In genomic region chr16:18373632-18374031, GRCm38 (mm10) we compare ENCODE assay signal across 31 mouse cellular contexts.
"Had no signal": no experiment of that assay in that cellular context is flagged by ENCODE, and none has a peak within 500 bp of the region (broad histone marks: within the 10 kb centered on the region; RNA-seq: fewer than 3 reads in every experiment).

No protein-coding gene starts in this region.

- H3K9me3 ChIP-seq: limb, embryonic 10.5 days; limb, embryonic 13.5 days; limb, embryonic 15.5 days; liver, embryonic 12.5 days; liver, embryonic 13.5 days; liver, embryonic 15.5 days; lung, embryonic 15.5 days; megakaryocyte, embryonic 14.5 days; midbrain, embryonic 10.5 days; midbrain, embryonic 12.5 days; midbrain, embryonic 13.5 days; midbrain, embryonic 15.5 days had no signal

- H3K4me1 ChIP-seq: limb, embryonic 13.5 days; limb, embryonic 15.5 days; lung, embryonic 15.5 days had no signal

- H3K4me3 ChIP-seq: limb, embryonic 10.5 days; limb, embryonic 12.5 days; limb, embryonic 13.5 days; limb, embryonic 15.5 days; liver, embryonic 12.5 days; liver, embryonic 13.5 days; liver, embryonic 15.5 days; lung, embryonic 15.5 days; megakaryocyte, embryonic 14.5 days; midbrain, embryonic 10.5 days; midbrain, embryonic 12.5 days; midbrain, embryonic 13.5 days; midbrain, embryonic 15.5 days; myocyte had no signal

- ATAC-seq: liver, embryonic 12.5 days; liver, postnatal 0 days; lung, postnatal 0 days; midbrain, embryonic 13.5 days; midbrain, embryonic 15.5 days; midbrain, embryonic 16.5 days had no signal

- DNase-seq: left cerebral cortex, postnatal 4 days; liver; liver, embryonic 13.5 days; liver, postnatal 0 days; lung, adult 18-20 months; lung, adult 2 months; lung, embryonic 14.5 days; lung, postnatal 10 days; lung, postnatal 14 days; lung, postnatal 36 days; lung, postnatal 4 days; midbrain, embryonic 14.5 days had no signal

- H3K4me2 ChIP-seq: limb, embryonic 12.5 days; limb, embryonic 13.5 days; limb, embryonic 15.5 days; liver, embryonic 11.5 days; liver, embryonic 12.5 days; liver, embryonic 13.5 days; liver, embryonic 15.5 days; lung, embryonic 14.5 days; lung, embryonic 15.5 days; midbrain, embryonic 11.5 days; midbrain, embryonic 12.5 days; midbrain, embryonic 13.5 days; midbrain, embryonic 15.5 days had no signal

- H3K27me3 ChIP-seq: limb, embryonic 12.5 days; limb, embryonic 13.5 days; limb, embryonic 15.5 days; liver, embryonic 12.5 days; liver, embryonic 13.5 days; liver, embryonic 15.5 days; lung, embryonic 15.5 days; midbrain, embryonic 12.5 days; midbrain, embryonic 13.5 days; midbrain, embryonic 15.5 days had no signal

- H3K9ac ChIP-seq: limb, embryonic 12.5 days; limb, embryonic 13.5 days; limb, embryonic 15.5 days; liver, embryonic 12.5 days; liver, embryonic 13.5 days; liver, embryonic 14.5 days; liver, embryonic 15.5 days; liver, postnatal 0 days; lung, embryonic 14.5 days; lung, embryonic 15.5 days; midbrain, embryonic 12.5 days; midbrain, embryonic 13.5 days; midbrain, embryonic 15.5 days had no signal

- H3K36me3 ChIP-seq: limb, embryonic 10.5 days; limb, embryonic 12.5 days; limb, embryonic 13.5 days; limb, embryonic 15.5 days; liver, embryonic 12.5 days; liver, embryonic 13.5 days; liver, embryonic 15.5 days; lung, embryonic 15.5 days; midbrain, embryonic 15.5 days had no signal

- H3K27ac ChIP-seq: limb, embryonic 10.5 days; limb, embryonic 12.5 days; limb, embryonic 13.5 days; limb, embryonic 15.5 days; liver, embryonic 12.5 days; liver, embryonic 13.5 days; liver, embryonic 14.5 days; liver, embryonic 15.5 days; lung, embryonic 15.5 days; macrophage; midbrain, embryonic 10.5 days; midbrain, embryonic 12.5 days; midbrain, embryonic 13.5 days; midbrain, embryonic 15.5 days had no signal
